Mouse (Mus musculus) midbrain, embryonic 10.5 days (tissue): ENCODE results near the gene Iqce. TPM values are rescaled to one million over a fixed set of nuclear protein-coding genes. Genes with fewer than 3 reads are reported as not detected.

Source experiments
- DNase-seq: peaks from one replicate; pipeline ENCODE4 v3.0.0-alpha.2; 2017; ENCODE audit warnings: low spot score
- H3K27ac ChIP-seq: fragments of 300-500 bp; sonication (generic); replicated peaks from 2 replicates; pipeline ENCODE4 v1.5.1; 2016; ENCODE audit warnings: mild to moderate bottlenecking
- H3K27me3 ChIP-seq: fragments of 300-500 bp; sonication (generic); 2 replicates; pipeline ENCODE4 v1.6.1; 2016; ENCODE audit warnings: low read depth, mild to moderate bottlenecking; ENCODE audit not compliant: poor library complexity, severe bottlenecking
- H3K36me3 ChIP-seq: fragments of 300-500 bp; sonication (generic); 2 replicates; pipeline ENCODE4 v1.6.1; 2016; ENCODE audit warnings: mild to moderate bottlenecking, moderate library complexity
- H3K4me1 ChIP-seq: fragments of 300-500 bp; sonication (generic); 2 replicates; pipeline ENCODE4 v1.6.1; 2016
- H3K4me3 ChIP-seq: fragments of 300-500 bp; sonication (generic); 2 replicates; pipeline ENCODE4 v1.5.1; 2016; ENCODE audit warnings: mild to moderate bottlenecking, moderate library complexity
- H3K9me3 ChIP-seq: fragments of 300-500 bp; sonication (generic); replicated peaks from 2 replicates; pipeline ENCODE4 v1.6.1; 2016; ENCODE audit warnings: mild to moderate bottlenecking
- WGBS: fragments of 180-500 bp; shearing (Covaris S2); methylation state at CpG from one replicate; pipeline ENCODE4 v1.1.7; 2016; 5-methylcytosine and 5-hydroxymethylcytosine counted together
- polyA plus RNA-seq: library from polyadenylated mRNA; unstranded; fragments of >200 nt; fragmentation: Nextera tagmentation; extraction: Ambion mirVana; gene quantifications from 2 replicates; pipeline ENCODE4 v1.2.1, GENCODE M21; 2016

The Iqce gene
- polyA plus RNA-seq, 1 experiment from 2014 or later: 23.6 TPM

GRCm38 (mm10) chr5:140702618-140703175 is 519 bp upstream of the Iqce start:
- peaks cover 58% of the 10 kb centered on the region for H3K4me1 ChIP-seq
- H3K27me3 ChIP-seq: no peaks in the 10 kb centered on the region
- DNase-seq: peak; percentile 24
- H3K36me3 ChIP-seq: peaks cover 30% of the 10 kb centered on the region
- H3K27ac ChIP-seq: peak overlapping the region; percentile 94
- 69% methylated on average over 19 of the region's 19 CpGs for WGBS
- H3K9me3 ChIP-seq: no peaks in the 10 kb centered on the region
- peak overlapping the region; percentile 85 for H3K4me3 ChIP-seq

- H3K27me3 ChIP-seq: no peaks in the 10 kb centered on the region
- DNase-seq: no peak
- 0% methylated on average over 25 of the region's 25 CpGs for WGBS
- H3K27ac ChIP-seq: peak overlapping the region; percentile 94
- H3K36me3 ChIP-seq: peaks cover 32% of the 10 kb centered on the region
- H3K9me3 ChIP-seq: no peaks in the 10 kb centered on the region
- H3K4me1 ChIP-seq: peaks cover 64% of the 10 kb centered on the region
- H3K4me3 ChIP-seq: peak overlapping the region; percentile 85
These were observed 517 bp downstream of the Iqce start for GRCm38 (mm10) chr5:140701661-140702060.

GRCm38 (mm10) chr5:140699776-140700175 is 2.4 kb downstream of the Iqce start:
- Histone ChIP-seq H3K4me3 (no peak overlapping the region), H3K36me3 (peaks cover 47% of the 10 kb centered on the region), H3K27ac (no peak overlapping the region), H3K27me3 (no peaks in the 10 kb centered on the region), H3K9me3 (no peaks in the 10 kb centered on the region), H3K4me1 (peaks cover 51% of the 10 kb centered on the region)
- WGBS: 91% methylated on average over 9 of the region's 9 CpGs
- no peak for DNase-seq

GRCm38 (mm10) chr5:140695987-140696386 is 6.2 kb downstream of the Iqce start:
- Histone ChIP-seq H3K4me3 (no peak overlapping the region), H3K9me3 (no peaks in the 10 kb centered on the region), H3K27ac (no peak overlapping the region), H3K4me1 (peaks cover 23% of the 10 kb centered on the region), H3K27me3 (no peaks in the 10 kb centered on the region), H3K36me3 (peaks cover 82% of the 10 kb centered on the region)
- WGBS: 90% methylated on average over 7 of the region's 7 CpGs
- no peak for DNase-seq

GRCm38 (mm10) chr5:140688434-140688833 is 13.7 kb downstream of the Iqce start:
- peaks cover 82% of the 10 kb centered on the region for H3K36me3 ChIP-seq
- WGBS: 85% methylated on average over 3 of the region's 3 CpGs
- no peak for DNase-seq

GRCm38 (mm10) chr5:140684343-140685148 is 17.6 kb downstream of the Iqce start:
- Histone ChIP-seq H3K9me3 (no peaks in the 10 kb centered on the region), H3K4me1 (no peaks in the 10 kb centered on the region), H3K27ac (no peak overlapping the region), H3K27me3 (no peaks in the 10 kb centered on the region), H3K4me3 (no peak overlapping the region), H3K36me3 (peaks cover 80% of the 10 kb centered on the region)
- DNase-seq: peak; percentile 44
- 66% methylated on average over 16 of the region's 16 CpGs for WGBS

More at GRCm38 (mm10) chr5:140688434-140688833, 13.7 kb downstream of the Iqce start:
- Histone ChIP-seq H3K27me3 (no peaks in the 10 kb centered on the region), H3K9me3 (no peaks in the 10 kb centered on the region), H3K27ac (no peak overlapping the region), H3K4me3 (no peak overlapping the region), H3K4me1 (no peaks in the 10 kb centered on the region)

GRCm38 (mm10) chr5:140682113-140682512 is 20.1 kb downstream of the Iqce start:
- Histone ChIP-seq H3K9me3 (no peaks in the 10 kb centered on the region), H3K36me3 (peaks cover 80% of the 10 kb centered on the region), H3K4me3 (no peak overlapping the region), H3K27me3 (no peaks in the 10 kb centered on the region), H3K27ac (no peak overlapping the region), H3K4me1 (no peaks in the 10 kb centered on the region)
- 94% methylated on average over 6 of the region's 6 CpGs for WGBS
- DNase-seq: no peak

- H3K36me3 ChIP-seq: peaks cover 80% of the 10 kb centered on the region
- WGBS: 91% methylated on average over 1 of the region's 1 CpGs
- no peak overlapping the region for H3K4me3 ChIP-seq
- H3K27me3 ChIP-seq: no peaks in the 10 kb centered on the region
- H3K9me3 ChIP-seq: no peaks in the 10 kb centered on the region
- H3K4me1 ChIP-seq: no peaks in the 10 kb centered on the region
- H3K27ac ChIP-seq: no peak overlapping the region
- no peak for DNase-seq
These were observed 21.2 kb downstream of the Iqce start for GRCm38 (mm10) chr5:140680950-140681349.

GRCm38 (mm10) chr5:140680051-140680450 is 22.1 kb downstream of the Iqce start:
- WGBS: 88% methylated on average over 6 of the region's 6 CpGs
- Histone ChIP-seq H3K4me3 (no peak overlapping the region), H3K9me3 (no peaks in the 10 kb centered on the region), H3K36me3 (peaks cover 84% of the 10 kb centered on the region), H3K27me3 (no peaks in the 10 kb centered on the region), H3K27ac (no peak overlapping the region), H3K4me1 (no peaks in the 10 kb centered on the region)
- no peak for DNase-seq

GRCm38 (mm10) chr5:140677137-140677536 is 25.0 kb downstream of the Iqce start:
- DNase-seq: no peak
- H3K36me3 ChIP-seq: peaks cover 92% of the 10 kb centered on the region

GRCm38 (mm10) chr5:140675640-140676039 is 26.5 kb downstream of the Iqce start:
- no peak for DNase-seq
- no peaks in the 10 kb centered on the region for H3K4me1 ChIP-seq
- H3K9me3 ChIP-seq: no peaks in the 10 kb centered on the region
- H3K36me3 ChIP-seq: peaks cover 93% of the 10 kb centered on the region
- no peak overlapping the region for H3K4me3 ChIP-seq
- H3K27ac ChIP-seq: no peak overlapping the region
- 88% methylated on average over 11 of the region's 11 CpGs for WGBS
- H3K27me3 ChIP-seq: no peaks in the 10 kb centered on the region

More at GRCm38 (mm10) chr5:140677137-140677536, 25.0 kb downstream of the Iqce start:
- H3K4me3 ChIP-seq: no peak overlapping the region
- WGBS: 91% methylated on average over 6 of the region's 6 CpGs
- no peaks in the 10 kb centered on the region for H3K27me3 ChIP-seq
- no peaks in the 10 kb centered on the region for H3K9me3 ChIP-seq
- H3K4me1 ChIP-seq: no peaks in the 10 kb centered on the region
- H3K27ac ChIP-seq: no peak overlapping the region

GRCm38 (mm10) chr5:140675079-140675478 is 27.1 kb downstream of the Iqce start:
- H3K4me1 ChIP-seq: no peaks in the 10 kb centered on the region
- DNase-seq: no peak
- 94% methylated on average over 11 of the region's 11 CpGs for WGBS
- H3K27ac ChIP-seq: 0 out of 2 replicates have a peak overlapping the region, but pooled peaks have one; percentile 13
- peaks cover 93% of the 10 kb centered on the region for H3K36me3 ChIP-seq
- H3K9me3 ChIP-seq: no peaks in the 10 kb centered on the region
- no peaks in the 10 kb centered on the region for H3K27me3 ChIP-seq
- H3K4me3 ChIP-seq: no peak overlapping the region

GRCm38 (mm10) chr5:140674036-140674435 is 28.1 kb downstream of the Iqce start:
- H3K4me1 ChIP-seq: no peaks in the 10 kb centered on the region
- WGBS: 91% methylated on average over 17 of the region's 17 CpGs
- H3K36me3 ChIP-seq: peaks cover 93% of the 10 kb centered on the region
- no peak overlapping the region for H3K27ac ChIP-seq
- DNase-seq: no peak
- H3K4me3 ChIP-seq: no peak overlapping the region
- 0 out of 2 replicates have a peak, but pooled peaks cover under 1% of the 10 kb centered on the region for H3K9me3 ChIP-seq
- H3K27me3 ChIP-seq: no peaks in the 10 kb centered on the region
